Mouse (Mus musculus) heart, embryonic 11.5 days (tissue): ENCODE measurements around the gene Gm11034. TPM values are rescaled to one million over a fixed set of nuclear protein-coding genes. Genes with fewer than 3 reads are reported as not detected.

ENCODE experiments used
- ATAC-seq: fragments of 200-750 bp; cut with Nextera tagmentation; replicated peaks from 2 replicates; pipeline ENCODE4 v1.8.0; 2017; ENCODE audit warnings: moderate library complexity; ENCODE audit not compliant: insufficient number of reproducible peaks, low FRiP score, low TSS enrichment
- H3K27ac ChIP-seq: fragments of 300-500 bp; sonication (generic); 2 replicates; pipeline ENCODE4 v1.5.1; 2014; ENCODE audit warnings: mild to moderate bottlenecking, low read depth, low read length
- H3K27me3 ChIP-seq: fragments of 300-500 bp; sonication (generic); 2 replicates; pipeline ENCODE4 v1.6.1; 2014; ENCODE audit warnings: mild to moderate bottlenecking, low read length, mixed read lengths; ENCODE audit not compliant: control insufficient read depth, insufficient read depth
- H3K36me3 ChIP-seq: fragments of 300-500 bp; sonication (generic); 2 replicates; pipeline ENCODE4 v1.6.1; 2014; ENCODE audit warnings: mild to moderate bottlenecking, low read length, moderate library complexity, mixed read lengths; ENCODE audit not compliant: control insufficient read depth, insufficient read depth
- H3K4me1 ChIP-seq: fragments of 300-500 bp; sonication (generic); 2 replicates; pipeline ENCODE4 v1.6.1; 2014; ENCODE audit warnings: low read length; ENCODE audit not compliant: control insufficient read depth, insufficient read depth
- H3K4me2 ChIP-seq: fragments of 300-500 bp; sonication (generic); 2 replicates; pipeline ENCODE4 v1.6.1; 2014; ENCODE audit warnings: mild to moderate bottlenecking, moderate library complexity
- H3K4me3 ChIP-seq: fragments of 300-500 bp; sonication (generic); 2 replicates; pipeline ENCODE4 v1.5.1; 2014; ENCODE audit warnings: low read depth, low read length
- H3K9ac ChIP-seq: fragments of 300-500 bp; sonication (generic); 2 replicates; pipeline ENCODE4 v1.6.1; 2014; ENCODE audit warnings: mild to moderate bottlenecking, low read depth, low read length, moderate library complexity
- H3K9me3 ChIP-seq: fragments of 300-500 bp; sonication (generic); replicated peaks from 2 replicates; pipeline ENCODE4 v1.6.1; 2016; ENCODE audit warnings: low read length; ENCODE audit not compliant: control insufficient read depth
- WGBS: fragments of 180-500 bp; shearing (Covaris S2); extraction: QIAGEN DNeasy Blood & Tissue Kit; methylation state at CpG from one replicate; pipeline ENCODE4 v1.1.7; 2014; ENCODE audit not compliant: insufficient replicate concordance; 5-methylcytosine and 5-hydroxymethylcytosine counted together
- polyA plus RNA-seq: library from polyadenylated mRNA; unstranded; fragments of >200 nt; fragmentation: Nextera tagmentation; extraction: Ambion mirVana; gene quantifications from 2 replicates; pipeline ENCODE4 v1.2.1, GENCODE M21; 2014

Gm11034 gene
- polyA plus RNA-seq = not detected in 2 replicates

DNA sequence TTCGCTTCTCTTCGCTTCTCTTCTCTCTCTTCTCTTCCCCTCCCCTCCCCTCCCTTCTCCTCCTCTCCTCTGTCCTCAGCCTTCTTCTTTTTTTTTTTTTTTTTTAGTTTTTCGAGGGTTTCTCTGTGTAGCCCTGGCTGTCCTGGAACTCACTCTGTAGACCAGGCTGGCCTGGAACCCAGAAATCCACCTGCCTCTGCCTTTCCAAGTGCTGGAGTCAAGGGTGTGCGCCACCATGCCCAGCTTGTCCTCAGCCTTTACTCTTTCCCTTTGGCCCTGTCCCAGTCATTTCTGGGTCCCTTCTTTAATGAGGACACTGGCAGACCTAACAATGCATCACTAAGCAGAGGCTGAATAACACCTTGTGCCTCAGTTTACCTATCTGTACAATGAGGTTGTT, at the start of gene Gm11034:
Gene Gm11034 (minus strand): TSS at position 101 of the 400 bp plus-strand sequence.
- Histone ChIP-seq H3K27ac (no peak within 1 kb of the TSS), H3K4me3 (no peak within 1 kb of the TSS), H3K36me3 (no peaks in the 10 kb centered on the region), H3K4me1 (no peaks in the 10 kb centered on the region), H3K9me3 (no peaks in the 10 kb centered on the region), H3K4me2 (no peak within 1 kb of the TSS), H3K27me3 (0 out of 2 replicates have a peak, but pooled peaks cover 3% of the 10 kb centered on the region), H3K9ac (no peak within 1 kb of the TSS)
- 68% methylated on average over 4 of the region's 4 CpGs for WGBS
- no peak for ATAC-seq

DNA sequence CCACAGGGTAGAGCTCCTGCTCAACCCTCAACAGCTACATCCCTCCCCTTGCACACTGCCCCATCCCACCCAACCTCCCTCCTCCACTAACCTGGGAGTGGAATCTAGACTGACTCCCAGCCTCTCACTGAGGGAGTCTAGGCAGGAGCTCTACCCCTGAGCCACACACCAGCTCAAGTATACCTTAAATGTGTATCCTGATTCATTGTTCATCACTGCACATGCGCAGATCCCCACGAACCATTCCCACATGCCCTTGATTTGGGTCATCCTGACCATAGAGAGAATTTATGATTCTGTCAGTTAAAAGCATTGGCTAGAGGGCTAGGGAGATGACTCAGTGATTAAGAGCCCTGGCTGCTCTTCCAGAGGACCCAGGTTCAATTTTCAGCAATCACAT, 49.3 kb upstream of the Gm11034 start:
- Histone ChIP-seq H3K9ac (no peak overlapping the region), H3K27me3 (no peaks in the 10 kb centered on the region), H3K4me2 (no peak overlapping the region), H3K27ac (no peak overlapping the region), H3K9me3 (no peaks in the 10 kb centered on the region), H3K4me3 (no peak overlapping the region), H3K36me3 (no peaks in the 10 kb centered on the region), H3K4me1 (peaks cover 3% of the 10 kb centered on the region; the same call in 1 of the 2 replicates)
- WGBS = 88% methylated on average over 2 of the region's 2 CpGs
- no peak for ATAC-seq

DNA sequence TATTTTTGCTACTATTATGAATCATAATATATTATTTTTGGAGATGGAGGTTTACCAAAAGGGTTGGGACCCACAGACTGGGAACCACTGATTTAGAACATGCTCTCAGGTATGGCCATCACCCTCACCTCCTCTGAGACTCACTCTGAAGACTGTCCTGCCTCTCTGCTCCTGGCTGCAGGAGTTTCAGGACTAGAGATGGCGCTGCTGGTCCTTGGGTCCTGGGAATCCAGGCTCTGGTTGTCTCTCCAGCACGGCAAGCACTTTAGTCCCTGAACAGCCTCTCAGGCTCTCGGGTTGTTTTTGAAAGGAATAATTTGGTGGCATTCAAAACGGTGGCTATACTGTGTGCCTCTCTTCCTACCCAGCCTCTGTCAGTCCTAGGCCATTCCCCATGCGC, 48.4 kb upstream of the Gm11034 start:
- Histone ChIP-seq H3K4me2 (no peak overlapping the region), H3K27ac (no peak overlapping the region), H3K9ac (no peak overlapping the region), H3K4me1 (peaks cover 3% of the 10 kb centered on the region; the same call in 1 of the 2 replicates), H3K9me3 (no peaks in the 10 kb centered on the region), H3K36me3 (no peaks in the 10 kb centered on the region), H3K4me3 (no peak overlapping the region), H3K27me3 (no peaks in the 10 kb centered on the region)
- ATAC-seq = no peak
- WGBS = 37% methylated on average over 5 of the region's 5 CpGs

DNA sequence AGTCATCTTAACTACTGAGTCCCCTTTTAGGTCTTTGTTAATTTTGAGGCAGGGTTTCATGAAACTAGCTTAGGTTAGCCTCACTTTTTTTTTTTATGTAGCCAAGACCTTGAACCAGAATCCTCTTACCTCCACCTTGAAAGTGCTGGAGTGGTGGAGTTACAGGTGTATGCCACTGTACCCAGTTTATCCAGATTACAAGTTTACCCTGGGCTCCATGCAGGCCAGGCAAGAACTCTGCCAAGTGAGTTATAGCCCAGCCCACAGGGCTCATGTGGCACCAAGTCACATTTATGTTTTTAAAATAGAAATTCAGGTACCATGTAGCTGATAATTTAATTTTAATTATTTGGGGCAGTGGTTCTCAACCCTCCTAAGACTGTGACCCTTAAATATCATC, 48.0 kb upstream of the Gm11034 start:
- Histone ChIP-seq H3K4me1 (peaks cover 3% of the 10 kb centered on the region; the same call in 1 of the 2 replicates), H3K36me3 (no peaks in the 10 kb centered on the region), H3K9me3 (no peaks in the 10 kb centered on the region), H3K27me3 (no peaks in the 10 kb centered on the region), H3K9ac (no peak overlapping the region), H3K4me2 (no peak overlapping the region), H3K27ac (no peak overlapping the region), H3K4me3 (no peak overlapping the region)
- no peak for ATAC-seq

DNA sequence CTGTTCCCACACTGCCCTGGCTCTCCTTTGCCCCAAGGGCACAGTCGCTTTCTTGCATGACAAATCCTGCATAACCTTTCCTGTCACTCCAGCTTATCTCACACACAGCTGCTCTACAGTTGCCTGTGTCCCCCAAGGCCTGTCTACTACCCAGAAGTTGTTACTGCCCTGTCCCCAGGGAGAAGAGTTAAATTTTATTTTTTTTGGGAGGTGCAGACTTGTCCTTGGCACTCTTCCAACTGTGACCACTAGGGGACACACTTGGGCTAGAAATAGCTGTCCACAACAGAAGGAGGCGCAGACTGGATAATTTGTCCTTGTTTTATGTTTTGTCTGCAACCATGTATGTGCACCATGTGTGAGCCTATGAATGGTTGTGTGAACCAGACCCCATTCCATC, 47.6 kb upstream of the Gm11034 start:
- Histone ChIP-seq H3K27me3 (no peaks in the 10 kb centered on the region), H3K4me3 (no peak overlapping the region), H3K4me2 (no peak overlapping the region), H3K36me3 (no peaks in the 10 kb centered on the region), H3K9me3 (no peaks in the 10 kb centered on the region), H3K9ac (no peak overlapping the region), H3K4me1 (peaks cover 3% of the 10 kb centered on the region; the same call in 1 of the 2 replicates), H3K27ac (0 out of 2 replicates have a peak overlapping the region, but pooled peaks have one; percentile 12)
- ATAC-seq = peak; percentile 29; the same call in 1 of the 2 replicates
- 24% methylated on average over 2 of the region's 2 CpGs for WGBS

DNA sequence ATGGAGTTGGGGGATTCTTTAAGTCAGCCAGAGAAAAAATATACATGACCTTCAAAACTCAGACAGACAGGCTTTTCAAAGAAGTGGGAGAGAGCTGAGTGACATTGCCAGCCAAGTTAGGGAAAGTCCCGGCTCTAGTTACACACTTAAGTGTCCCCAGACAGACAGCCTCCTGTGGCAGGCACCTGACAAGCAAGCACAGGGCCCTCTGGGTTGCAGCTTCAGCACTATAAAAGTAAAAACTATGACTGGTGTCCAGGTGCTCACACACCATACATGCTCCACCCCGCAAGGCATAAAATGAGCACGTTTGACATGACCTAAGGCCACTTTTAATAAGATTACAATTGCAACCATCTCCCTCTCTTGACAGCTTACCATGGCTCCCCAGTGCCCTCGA, 47.1 kb upstream of the Gm11034 start:
- H3K36me3 ChIP-seq = no peaks in the 10 kb centered on the region
- no peak overlapping the region for H3K9ac ChIP-seq
- H3K27me3 ChIP-seq = no peaks in the 10 kb centered on the region
- WGBS = 60% methylated on average over 4 of the region's 4 CpGs
- H3K4me3 ChIP-seq = no peak overlapping the region
- ATAC-seq = no peak
- H3K4me2 ChIP-seq = no peak overlapping the region
- H3K9me3 ChIP-seq = no peaks in the 10 kb centered on the region
- peaks cover 3% of the 10 kb centered on the region; the same call in 1 of the 2 replicates for H3K4me1 ChIP-seq
- 0 out of 2 replicates have a peak overlapping the region, but pooled peaks have one; percentile 12 for H3K27ac ChIP-seq

DNA sequence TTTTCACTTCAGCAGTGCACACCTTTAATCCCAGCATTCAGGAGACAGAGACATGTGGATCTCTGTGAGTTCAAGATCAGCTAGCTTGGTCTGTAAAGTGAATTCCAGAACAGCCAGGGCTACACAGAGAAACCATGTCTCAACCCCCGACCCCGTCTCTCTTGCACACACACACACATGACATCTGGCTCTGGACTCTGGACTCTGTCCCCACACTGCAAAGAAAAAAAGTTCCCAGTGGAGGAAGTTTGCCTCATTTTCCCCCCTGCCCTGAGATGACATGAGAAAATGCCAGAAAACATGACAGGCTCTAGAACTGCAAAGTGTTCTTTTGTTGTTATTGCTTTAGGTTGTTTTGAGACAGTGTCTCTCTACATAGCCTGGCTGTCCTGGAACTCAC, 46.4 kb upstream of the Gm11034 start:
- Histone ChIP-seq H3K36me3 (no peaks in the 10 kb centered on the region), H3K9ac (no peak overlapping the region), H3K4me3 (no peak overlapping the region), H3K27me3 (no peaks in the 10 kb centered on the region), H3K27ac (no peak overlapping the region), H3K4me2 (no peak overlapping the region), H3K9me3 (no peaks in the 10 kb centered on the region), H3K4me1 (peaks cover 3% of the 10 kb centered on the region; the same call in 1 of the 2 replicates)
- ATAC-seq = no peak
- WGBS = 79% methylated on average over 2 of the region's 2 CpGs

DNA sequence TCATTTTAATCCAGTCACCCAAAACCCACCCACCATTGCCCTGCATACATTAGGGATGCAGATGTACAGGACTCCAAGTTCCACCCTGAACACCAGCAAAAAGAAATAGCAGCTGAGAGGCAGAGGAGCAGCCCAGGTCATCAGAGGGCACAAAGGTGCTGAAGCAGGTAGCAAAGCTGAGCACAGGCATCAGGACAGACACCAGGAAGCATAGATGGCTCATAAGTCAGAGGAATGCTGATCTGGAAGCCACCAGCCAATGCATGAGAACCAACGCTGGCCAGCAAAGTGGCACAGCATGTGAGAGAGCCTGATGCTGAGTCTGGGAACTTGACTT, 44.4 kb upstream of the Gm11034 start:
- Histone ChIP-seq H3K9me3 (no peaks in the 10 kb centered on the region), H3K9ac (no peak overlapping the region), H3K36me3 (peaks cover 6% of the 10 kb centered on the region; the same call in 1 of the 2 replicates), H3K27me3 (no peaks in the 10 kb centered on the region), H3K4me3 (no peak overlapping the region), H3K4me2 (no peak overlapping the region), H3K4me1 (peaks cover 3% of the 10 kb centered on the region; the same call in 1 of the 2 replicates), H3K27ac (no peak overlapping the region)
- WGBS = 95% methylated on average over 1 of the region's 1 CpGs
- ATAC-seq = no peak

DNA sequence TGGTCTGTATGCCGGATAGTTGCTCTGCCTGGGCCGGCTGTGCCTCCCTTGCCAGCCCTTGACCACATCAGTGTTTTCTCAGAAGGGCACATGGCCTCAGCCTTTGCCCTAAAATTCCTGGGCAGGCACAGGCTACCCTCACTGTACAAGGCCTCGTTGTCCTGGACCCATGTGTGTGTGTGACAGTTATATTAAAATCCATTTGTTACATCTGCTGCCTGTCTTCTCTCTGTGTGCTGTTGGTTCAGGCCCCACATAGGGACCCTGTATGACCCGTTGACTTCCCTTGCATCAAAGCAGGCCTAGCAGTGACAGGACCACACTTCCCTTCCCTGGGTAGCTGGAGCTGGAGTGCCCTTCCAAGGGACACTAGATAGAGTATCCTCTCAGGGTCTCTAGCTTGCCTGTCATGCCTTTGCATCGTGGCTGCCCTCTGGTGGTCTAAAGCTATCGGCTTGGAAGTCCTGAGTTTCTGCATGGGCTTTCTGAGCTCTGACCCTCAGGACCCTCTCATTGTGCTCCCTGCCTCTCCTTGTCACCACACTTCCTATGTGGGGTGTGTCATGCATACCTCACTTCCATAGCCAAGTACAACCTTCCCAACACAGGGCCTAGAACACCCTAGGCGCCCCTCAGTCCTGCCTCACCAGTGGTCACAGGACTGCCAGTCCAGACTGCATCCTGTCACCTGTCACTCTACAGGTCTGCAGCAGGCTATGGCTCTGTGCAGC, 43.9 kb upstream of the Gm11034 start:
- ATAC-seq = no peak

More for the DNA sequence above, 43.9 kb upstream of the Gm11034 start:
- no peaks in the 10 kb centered on the region for H3K27me3 ChIP-seq
- peaks cover 6% of the 10 kb centered on the region; the same call in 1 of the 2 replicates for H3K36me3 ChIP-seq
- H3K4me1 ChIP-seq = peaks cover 3% of the 10 kb centered on the region; the same call in 1 of the 2 replicates
- 51% methylated on average over 7 of the region's 7 CpGs for WGBS
- H3K4me2 ChIP-seq = no peak overlapping the region
- no peak overlapping the region for H3K27ac ChIP-seq
- no peaks in the 10 kb centered on the region for H3K9me3 ChIP-seq
- H3K4me3 ChIP-seq = no peak overlapping the region
- H3K9ac ChIP-seq = 0 out of 2 replicates have a peak overlapping the region, but pooled peaks have one; percentile 16
